Mouse (Mus musculus): ENCODE data around the gene Arhgap45. TPM values are rescaled to one million over a fixed set of nuclear protein-coding genes. Genes with fewer than 3 reads are reported as not detected.

Gene Arhgap45
- total RNA-seq, 2 experiments from 2014 or later = 4.1 to 4.2 TPM

GRCm38 (mm10) chr10:80080396-80081070, 64.1 kb downstream of the Arhgap45 start:
- no peak for DNase-seq (ENCODE audit: low spot score in 2 of 2)

Other genes starting within 250 kb of the Arhgap45 start
- gene Rnf126, start 249.7 kb upstream of the Arhgap45 start, total RNA-seq (2021) = 10 to 100 TPM; 84.9 to 87.3 TPM
- gene Fstl3, start 239.4 kb upstream of the Arhgap45 start, total RNA-seq (2021) = 1 to 10 TPM; 1.8 to 2.5 TPM
- under 1 TPM; 0.61 to 0.89 TPM for gene Prss57, start 225.7 kb upstream of the Arhgap45 start, total RNA-seq (2021)
- gene Palm, start 223.1 kb upstream of the Arhgap45 start, total RNA-seq (2021) = 100 to 1,000 TPM; 293 to 314 TPM
- 1 to 10 TPM in 1 of 2 experiments, under 1 TPM in 1; 0.54 to 1.3 TPM for gene Misp, start 195.7 kb upstream of the Arhgap45 start, total RNA-seq (2021)
- 10 to 100 TPM; 48.8 to 58.4 TPM for gene Ptbp1, start 162.2 kb upstream of the Arhgap45 start, total RNA-seq (2021)
- gene Prtn3, start 142.2 kb upstream of the Arhgap45 start, total RNA-seq (2021) = 1 to 10 TPM in 1 of 2 experiments, under 1 TPM in 1; 0.94 to 2.0 TPM
- 10 to 100 TPM; 30.6 to 34.4 TPM for gene Plppr3, start 142.0 kb upstream of the Arhgap45 start, total RNA-seq (2021)
- gene Elane, start 130.4 kb upstream of the Arhgap45 start, total RNA-seq (2021) = not detected
- not detected for gene Cfd, start 125.8 kb upstream of the Arhgap45 start, total RNA-seq (2021)
- 10 to 100 TPM; 53.8 to 55.2 TPM for gene Med16, start 107.7 kb upstream of the Arhgap45 start, total RNA-seq (2021)
- gene Gm26602, start 105.8 kb upstream of the Arhgap45 start, total RNA-seq (2021) = not detected
- gene Kiss1r, start 99.7 kb upstream of the Arhgap45 start, total RNA-seq (2021) = 1 to 10 TPM; 6.7 to 7.8 TPM
- gene R3hdm4, start 95.4 kb upstream of the Arhgap45 start, total RNA-seq (2021) = 100 to 1,000 TPM; 366 to 401 TPM
- gene Arid3a, start 89.6 kb upstream of the Arhgap45 start, total RNA-seq (2021) = 1 to 10 TPM; 5.5 to 5.8 TPM
- 10 to 100 TPM; 40.3 to 42.1 TPM for gene Wdr18, start 56.5 kb upstream of the Arhgap45 start, total RNA-seq (2021)
- gene Grin3b, start 45.9 kb upstream of the Arhgap45 start, total RNA-seq (2021) = under 1 TPM in 1 of 2 experiments, not detected in 1; 0.15 TPM
- gene Tmem259, start 32.3 kb upstream of the Arhgap45 start, total RNA-seq (2021) = 100 to 1,000 TPM; 118 to 123 TPM
- gene Cnn2, start 28.1 kb upstream of the Arhgap45 start, total RNA-seq (2021) = 1 to 10 TPM; 3.6 to 5.2 TPM
- gene Abca7, start 20.2 kb upstream of the Arhgap45 start, total RNA-seq (2021) = 10 to 100 TPM; 10.2 to 12.0 TPM
- 10 to 100 TPM; 88.2 to 93.9 TPM for gene Polr2e, start 23.1 kb downstream of the Arhgap45 start, total RNA-seq (2021)
- 100 to 1,000 TPM; 509 to 545 TPM for gene Gpx4, start 30.5 kb downstream of the Arhgap45 start, total RNA-seq (2021)
- gene Sbno2, start 88.9 kb downstream of the Arhgap45 start, total RNA-seq (2021) = 10 to 100 TPM; 16.3 to 16.9 TPM
- gene Stk11, start 99.2 kb downstream of the Arhgap45 start, total RNA-seq (2021) = 100 to 1,000 TPM; 101 to 102 TPM
- gene Atp5d, start 122.0 kb downstream of the Arhgap45 start, total RNA-seq (2021) = 100 to 1,000 TPM; 354 to 359 TPM
- 100 to 1,000 TPM; 362 to 363 TPM for gene Cbarp, start 124.2 kb downstream of the Arhgap45 start, total RNA-seq (2021)
- 10 to 100 TPM; 59.4 to 68.4 TPM for gene Midn, start 131.6 kb downstream of the Arhgap45 start, total RNA-seq (2021)
- gene Cirbp, start 149.3 kb downstream of the Arhgap45 start, total RNA-seq (2021) = 10 to 100 TPM; 60.7 to 76.4 TPM
- 1 to 10 TPM; 6.4 to 6.5 TPM for gene 1600002K03Rik, start 156.3 kb downstream of the Arhgap45 start, total RNA-seq (2021)
- gene Efna2, start 162.8 kb downstream of the Arhgap45 start, total RNA-seq (2021) = 10 to 100 TPM in 1 of 2 experiments, 1 to 10 TPM in 1; 8.9 to 10.1 TPM
- gene Mum1, start 209.8 kb downstream of the Arhgap45 start, total RNA-seq (2021) = 10 to 100 TPM; 37.4 to 45.1 TPM
- gene Ndufs7, start 232.5 kb downstream of the Arhgap45 start, total RNA-seq (2021) = 100 to 1,000 TPM; 218 to 228 TPM
- 10 to 100 TPM; 24.5 to 26.7 TPM for gene Gamt, start 244.4 kb downstream of the Arhgap45 start, total RNA-seq (2021)
- 10 to 100 TPM; 77.2 to 83.0 TPM for gene Dazap1, start 244.8 kb downstream of the Arhgap45 start, total RNA-seq (2021)